9 mouse cellular contexts compared by ENCODE assay signal in the genomic region with DNA sequence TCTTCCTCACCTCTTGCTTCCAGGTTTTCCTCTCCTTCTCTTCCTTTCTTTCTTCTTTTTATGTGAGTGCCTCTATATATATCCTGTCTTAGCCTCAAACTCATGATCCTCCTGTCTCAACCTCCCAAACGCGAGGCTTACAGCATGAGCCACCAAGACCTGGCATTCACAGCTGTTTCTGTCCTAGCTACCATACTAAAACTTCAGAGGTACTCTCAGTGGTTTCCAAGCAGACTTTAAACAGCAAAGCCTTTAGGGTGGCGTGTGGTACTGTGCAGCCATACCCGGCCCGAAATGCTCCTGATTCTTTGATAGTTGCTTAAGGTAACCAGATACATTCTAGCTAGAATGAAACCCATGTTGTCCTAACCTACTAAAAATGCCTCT. TPM values are rescaled to one million over a fixed set of nuclear protein-coding genes. Genes with fewer than 3 reads are reported as not detected.
DNase-seq lines count a peak whose midpoint lies in the region; ATAC-seq lines count a peak whose summit lies in the region.
"Had no signal": no experiment of that assay in that cellular context is flagged by ENCODE, and none has a peak within 500 bp of the region (broad histone marks: within the 10 kb centered on the region; RNA-seq: fewer than 3 reads in every experiment).

No protein-coding gene starts in this region.

- H3K9ac ChIP-seq in lung, embryonic 15.5 days: no peak overlapping the region
- no peak overlapping the region for H3K9ac ChIP-seq in stomach, embryonic 14.5 days (replicated peaks; ENCODE audit: low read depth, low read length)

- no peaks in the 10 kb centered on the region for H3K36me3 ChIP-seq in lung, embryonic 15.5 days
- no peaks in the 10 kb centered on the region for H3K36me3 ChIP-seq in limb, embryonic 10.5 days
- H3K36me3 ChIP-seq in stomach, embryonic 14.5 days (ENCODE audit: control insufficient read depth, insufficient read depth, low read length): no peaks in the 10 kb centered on the region

- no peaks in the 10 kb centered on the region for H3K9me3 ChIP-seq in lung, embryonic 15.5 days
- no peaks in the 10 kb centered on the region for H3K9me3 ChIP-seq in limb, embryonic 10.5 days (replicated peaks)
- no peaks in the 10 kb centered on the region for H3K9me3 ChIP-seq in stomach, embryonic 14.5 days (ENCODE audit: control insufficient read depth, low read depth, low read length)

- peak overlapping the region; percentile 71 for H3K4me2 ChIP-seq in lung, embryonic 15.5 days
- peak overlapping the region; percentile 64; the same call in 1 of the 2 replicates for H3K4me2 ChIP-seq in stomach, embryonic 14.5 days (replicated peaks; ENCODE audit: low read depth, low read length)

- H3K27me3 ChIP-seq in lung, embryonic 15.5 days: no peaks in the 10 kb centered on the region
- no peaks in the 10 kb centered on the region for H3K27me3 ChIP-seq in limb, embryonic 10.5 days (ENCODE audit: low read depth, poor library complexity, severe bottlenecking)
- H3K27me3 ChIP-seq in stomach, embryonic 14.5 days (ENCODE audit: control insufficient read depth, insufficient read depth, low read length): no peaks in the 10 kb centered on the region

- ATAC-seq in cerebellum, adult (ENCODE audit: insufficient number of reproducible peaks, low FRiP score, low TSS enrichment): 0 out of 2 replicates have a peak, but pooled peaks have one; percentile 23
- ATAC-seq in lung, embryonic 15.5 days (ENCODE audit: borderline replicate concordance, extremely low read depth, low FRiP score, low TSS enrichment): 0 out of 2 replicates have a peak, but pooled peaks have one; percentile 11
- ATAC-seq in stomach, embryonic 14.5 days (ENCODE audit: insufficient number of reproducible peaks, insufficient read depth, low FRiP score, low read depth): no peak

- H3K4me1 ChIP-seq in lung, embryonic 15.5 days: peaks cover 17% of the 10 kb centered on the region
- peaks cover 18% of the 10 kb centered on the region for H3K4me1 ChIP-seq in limb, embryonic 10.5 days
- H3K4me1 ChIP-seq in stomach, embryonic 14.5 days (ENCODE audit: control insufficient read depth, insufficient read depth, low read length): 0 out of 2 replicates have a peak, but pooled peaks cover 3% of the 10 kb centered on the region

- no peak for DNase-seq in cerebellum, postnatal 36 days
- no peak for DNase-seq in lung, postnatal 4 days
- peak; percentile 34 for DNase-seq in limb, embryonic 10.5 days (ENCODE audit: low spot score)
- DNase-seq in urinary bladder, adult 2 months (ENCODE audit: low spot score): no peak
- DNase-seq in urinary bladder, postnatal 36 days (ENCODE audit: low spot score in 2 of 2): no peak

- no peak overlapping the region for H3K27ac ChIP-seq in lung, embryonic 15.5 days
- peak overlapping the region; percentile 88; the same call in 1 of the 2 replicates for H3K27ac ChIP-seq in limb, embryonic 10.5 days
- no peak overlapping the region for H3K27ac ChIP-seq in stomach, embryonic 14.5 days (ENCODE audit: low read length)

- no peak overlapping the region for H3K4me3 ChIP-seq in lung, embryonic 15.5 days
- peak overlapping the region; percentile 59 for H3K4me3 ChIP-seq in limb, embryonic 10.5 days
- H3K4me3 ChIP-seq in stomach, embryonic 14.5 days (ENCODE audit: low read depth, low read length): no peak overlapping the region
- H3K4me3 ChIP-seq: erythroblast, embryonic 14.5 days had no signal

- 23% methylated on average over 5 of the region's 5 CpGs for WGBS in lung, embryonic 15.5 days
- 23% methylated on average over 5 of the region's 5 CpGs for WGBS in limb, embryonic 10.5 days
- 21% methylated on average over 5 of the region's 5 CpGs for WGBS in stomach, embryonic 14.5 days

RNA-seq across cellular contexts. Expression of a gene that starts 10.7 kb away (rescaled TPM):
- 83.6 and 87.0 TPM in 2 replicates for polyA plus RNA-seq in lung, embryonic 15.5 days (2015; fragmentation: Nextera tagmentation; extraction: Ambion mirVana)
- 131 and 156 TPM in 2 replicates for polyA plus RNA-seq in limb, embryonic 10.5 days (2016; fragmentation: Nextera tagmentation; extraction: Ambion mirVana)
- polyA plus RNA-seq in stomach, embryonic 14.5 days (2014; fragmentation: Nextera tagmentation; extraction: Ambion mirVana): 79.8 and 80.4 TPM in 2 replicates
- 38.1 and 40.2 TPM in 2 replicates for polyA plus RNA-seq in urinary bladder, adult 2 months (2012; rRNA removed)

RNA-seq across cellular contexts. Expression of a gene that starts 26.4 kb away (rescaled TPM):
- polyA plus RNA-seq in lung, embryonic 15.5 days (2015; fragmentation: Nextera tagmentation; extraction: Ambion mirVana): 58.1 and 68.7 TPM in 2 replicates
- polyA plus RNA-seq in limb, embryonic 10.5 days (2016; fragmentation: Nextera tagmentation; extraction: Ambion mirVana): 57.5 and 63.0 TPM in 2 replicates
- 48.2 and 52.5 TPM in 2 replicates for polyA plus RNA-seq in stomach, embryonic 14.5 days (2014; fragmentation: Nextera tagmentation; extraction: Ambion mirVana)
- 14.1 and 14.2 TPM in 2 replicates for polyA plus RNA-seq in urinary bladder, adult 2 months (2012; rRNA removed)

RNA-seq across cellular contexts. Expression of a gene that starts 49.4 kb away (rescaled TPM):
- 49.0 and 52.8 TPM in 2 replicates for polyA plus RNA-seq in lung, embryonic 15.5 days (2015; fragmentation: Nextera tagmentation; extraction: Ambion mirVana)
- polyA plus RNA-seq in limb, embryonic 10.5 days (2016; fragmentation: Nextera tagmentation; extraction: Ambion mirVana): 70.1 and 75.3 TPM in 2 replicates
- 26.2 and 30.3 TPM in 2 replicates for polyA plus RNA-seq in stomach, embryonic 14.5 days (2014; fragmentation: Nextera tagmentation; extraction: Ambion mirVana)
- polyA plus RNA-seq in urinary bladder, adult 2 months (2012; rRNA removed): 38.5 and 43.1 TPM in 2 replicates
- polyA plus RNA-seq: erythroblast, embryonic 14.5 days had no signal

RNA-seq across cellular contexts. Expression of a gene that starts 52.1 kb away (rescaled TPM):
- 14.6 and 16.2 TPM in 2 replicates for polyA plus RNA-seq in lung, embryonic 15.5 days (2015; fragmentation: Nextera tagmentation; extraction: Ambion mirVana)
- polyA plus RNA-seq in limb, embryonic 10.5 days (2016; fragmentation: Nextera tagmentation; extraction: Ambion mirVana): 3.6 and 5.3 TPM in 2 replicates
- 1.5 and 2.0 TPM in 2 replicates for polyA plus RNA-seq in stomach, embryonic 14.5 days (2014; fragmentation: Nextera tagmentation; extraction: Ambion mirVana)
- polyA plus RNA-seq in urinary bladder, adult 2 months (2012; rRNA removed): 0.28 and 0.32 TPM in 2 replicates
- polyA plus RNA-seq: erythroblast, embryonic 14.5 days had no signal
